Mouse (Mus musculus) kidney, postnatal 4 days (tissue): Measurements from ENCODE around the gene Tmf1.

Experiments used
- DNase-seq, 2 experiments: peaks; one replicate each; pipeline ENCODE4 v3.0.0; 2021; ENCODE audit warnings: mixed read lengths in 2 of 2

Gene Tmf1

DNA sequence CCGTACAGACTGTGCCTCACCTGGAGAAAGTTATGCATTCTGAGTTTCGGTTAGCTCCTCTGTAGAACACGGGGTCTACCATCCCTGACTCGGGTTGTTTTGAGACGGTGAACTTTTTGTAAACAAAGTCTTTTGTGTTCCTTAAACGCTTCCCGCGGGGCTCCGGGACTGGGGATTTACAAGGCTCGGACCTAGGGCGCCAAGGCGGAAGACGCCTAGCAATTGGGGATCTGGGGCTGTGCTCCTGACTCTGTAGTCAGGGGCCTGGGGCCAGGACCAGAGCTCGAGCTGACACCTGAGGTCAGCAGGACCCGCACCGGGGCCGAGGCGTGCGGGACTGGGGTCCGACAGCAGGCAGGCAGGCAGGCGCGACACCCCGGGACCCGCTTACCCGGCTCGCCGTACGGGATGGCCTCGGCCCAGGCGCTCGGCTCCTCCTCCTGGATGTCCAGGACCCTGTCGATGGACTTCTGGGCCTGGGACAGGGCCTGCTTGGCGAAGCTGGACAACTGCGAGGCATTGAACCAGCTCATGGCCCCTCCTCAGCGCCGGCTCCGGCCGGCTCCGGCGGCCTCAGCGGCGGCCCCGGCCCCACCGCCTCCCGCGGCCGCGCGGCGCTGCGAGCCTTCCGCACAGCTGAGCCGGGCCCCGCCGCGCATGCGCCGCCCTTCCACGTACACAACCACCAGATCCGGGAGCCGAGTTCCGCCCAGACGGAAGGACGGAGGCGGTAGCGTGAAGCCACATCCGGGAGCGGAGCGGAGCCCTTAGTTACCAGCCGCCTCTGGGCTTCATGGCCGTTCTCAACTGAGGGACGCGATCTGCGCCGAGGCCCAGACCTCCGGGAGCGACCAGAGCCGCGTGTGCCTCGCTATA lies at the start of gene Tmf1:
Tmf1 (minus strand) TSS at position 632 of the 876 bp plus-strand sequence.
- DNase-seq = peak; percentile 97 to 98

DNA sequence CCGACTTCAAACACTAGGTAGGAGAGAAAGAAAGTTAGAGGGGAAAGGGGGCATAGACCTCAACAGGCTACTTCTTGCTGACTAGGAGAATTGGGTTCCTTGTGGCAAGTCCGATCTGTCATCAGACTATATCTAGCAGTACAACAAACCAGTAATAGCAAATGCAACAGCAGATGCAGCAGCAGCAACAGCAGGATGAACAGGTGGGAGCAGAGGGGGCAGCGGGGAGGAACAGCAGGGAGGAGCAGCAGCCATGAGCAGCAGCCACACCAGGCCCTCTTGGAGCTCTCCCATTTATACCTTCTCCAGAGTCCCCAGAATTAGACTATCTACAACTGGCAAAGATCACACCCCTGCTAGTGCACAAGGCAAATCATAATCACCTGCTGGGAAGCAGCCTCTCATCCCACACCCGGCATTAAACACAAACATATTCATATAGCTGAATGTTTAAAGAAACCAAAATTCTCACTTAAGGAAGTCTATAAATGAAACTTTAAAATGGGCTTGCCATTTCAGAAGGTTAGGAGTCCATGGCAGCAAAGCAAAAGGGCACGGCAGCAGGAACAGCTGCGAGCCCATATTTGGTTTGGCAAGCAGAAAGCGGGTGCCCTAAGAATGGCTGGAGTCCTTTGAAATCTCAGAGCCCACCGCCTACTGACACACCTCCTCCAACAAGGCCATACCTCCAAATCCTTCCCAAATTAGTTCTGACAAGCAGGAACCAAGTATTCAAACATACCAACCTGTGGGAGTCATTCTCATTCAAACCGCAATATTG lies 48.3 kb upstream of the Tmf1 start:
- DNase-seq = no peak

DNA sequence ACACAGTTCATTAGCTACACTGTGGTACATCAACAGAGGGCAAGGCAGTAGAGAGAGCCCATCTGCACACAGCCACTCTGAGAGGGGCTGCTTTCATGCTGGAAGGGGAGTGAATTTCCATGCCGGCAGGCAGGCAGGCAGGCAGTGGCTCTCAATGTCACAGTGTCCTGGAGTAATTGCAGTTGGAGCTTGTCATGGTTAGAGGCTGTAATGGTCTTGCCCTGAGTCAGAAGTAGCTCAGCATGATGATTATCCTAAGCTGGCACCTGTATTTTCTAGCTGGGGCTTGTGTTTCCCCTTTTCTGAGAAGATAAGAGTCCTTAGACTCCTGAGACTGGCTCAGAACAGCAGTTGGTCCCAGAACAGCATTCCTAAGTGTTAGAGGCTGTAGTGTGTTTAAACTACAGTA lies 47.2 kb upstream of the Tmf1 start:
- DNase-seq = no peak

DNA sequence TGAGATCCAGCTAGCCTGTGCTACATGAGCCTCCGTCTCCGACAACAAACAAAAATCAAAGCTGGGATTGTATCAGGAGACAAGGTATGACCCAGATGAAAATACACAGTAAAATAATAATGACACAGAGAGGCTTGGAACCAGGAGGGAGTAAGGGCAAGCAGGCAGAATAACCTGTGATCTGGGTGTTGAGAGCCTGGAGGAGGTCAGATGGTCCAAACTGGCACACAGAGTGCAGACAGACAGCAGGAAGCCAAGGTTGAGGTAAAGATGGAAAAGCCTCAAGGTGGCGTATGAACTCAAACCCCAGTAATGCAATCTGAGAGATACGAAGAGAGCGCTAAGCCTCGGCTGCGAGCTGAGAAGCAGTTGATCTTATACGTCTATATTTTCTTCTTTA lies 45.6 kb upstream of the Tmf1 start:
- no peak for DNase-seq

DNA sequence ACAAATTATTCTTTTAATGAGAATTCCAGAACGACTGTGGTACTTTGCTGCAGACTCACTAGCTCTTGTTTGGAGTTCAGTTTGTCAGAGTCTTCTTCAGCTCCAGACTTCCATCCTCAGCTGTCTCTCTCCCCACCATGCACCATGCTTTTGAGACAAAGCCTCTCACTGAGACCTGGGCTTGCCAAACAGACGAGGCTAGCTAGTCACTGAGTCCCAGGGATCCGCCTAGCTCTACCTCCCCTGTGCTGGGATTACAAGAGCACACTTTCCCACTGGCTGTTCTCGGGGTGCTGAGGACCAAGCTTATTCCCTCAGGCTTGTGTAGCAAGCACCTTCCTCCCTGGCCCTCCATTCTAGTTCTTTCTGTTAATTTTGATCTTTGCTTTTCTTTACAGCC lies 44.6 kb upstream of the Tmf1 start:
- no peak for DNase-seq

DNA sequence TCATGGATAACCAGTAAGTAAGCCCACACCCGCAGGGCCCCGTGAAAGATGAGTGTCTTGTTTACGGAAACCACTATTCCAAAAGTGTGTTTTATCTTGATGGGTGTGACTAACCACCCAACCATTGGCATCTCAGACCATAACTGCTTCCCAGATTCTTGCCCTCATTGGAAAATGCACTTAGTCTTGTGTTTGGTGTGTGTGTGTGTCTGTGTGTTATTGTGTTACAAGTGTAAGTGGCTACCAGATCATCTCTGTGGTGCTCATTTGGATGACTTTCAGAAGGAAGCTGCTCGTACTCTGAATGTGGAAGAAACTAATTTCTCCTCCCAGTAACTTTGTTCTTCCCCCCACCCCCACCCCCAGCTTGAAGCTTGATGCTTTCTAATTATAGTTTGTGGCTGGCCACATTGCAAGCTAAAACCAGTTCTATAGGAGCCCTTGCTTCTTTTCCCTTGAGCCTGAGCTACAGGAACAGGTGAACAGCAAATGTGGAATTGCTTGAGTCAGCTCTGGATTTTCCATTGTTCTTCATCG lies 44.1 kb upstream of the Tmf1 start:
- no peak for DNase-seq

DNA sequence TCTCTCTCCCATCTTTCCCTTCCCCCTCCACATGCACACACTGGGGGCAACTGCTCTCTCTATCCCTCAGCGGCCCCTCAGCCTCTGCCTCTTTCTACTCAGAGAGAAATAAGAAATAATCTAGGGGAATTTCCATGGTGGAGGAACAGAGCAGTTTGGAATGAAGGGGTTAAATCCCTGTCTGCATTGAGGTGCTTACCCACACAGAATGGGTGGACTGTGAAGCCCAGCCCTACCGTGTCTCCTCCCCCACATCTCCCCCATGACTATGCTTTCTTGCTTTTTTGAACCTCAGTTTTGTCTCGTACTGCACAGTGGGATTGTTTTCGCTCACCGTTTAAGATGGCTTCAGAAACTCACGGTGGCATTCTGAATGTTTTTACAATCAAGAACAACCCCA lies 43.4 kb upstream of the Tmf1 start:
- DNase-seq = no peak

DNA sequence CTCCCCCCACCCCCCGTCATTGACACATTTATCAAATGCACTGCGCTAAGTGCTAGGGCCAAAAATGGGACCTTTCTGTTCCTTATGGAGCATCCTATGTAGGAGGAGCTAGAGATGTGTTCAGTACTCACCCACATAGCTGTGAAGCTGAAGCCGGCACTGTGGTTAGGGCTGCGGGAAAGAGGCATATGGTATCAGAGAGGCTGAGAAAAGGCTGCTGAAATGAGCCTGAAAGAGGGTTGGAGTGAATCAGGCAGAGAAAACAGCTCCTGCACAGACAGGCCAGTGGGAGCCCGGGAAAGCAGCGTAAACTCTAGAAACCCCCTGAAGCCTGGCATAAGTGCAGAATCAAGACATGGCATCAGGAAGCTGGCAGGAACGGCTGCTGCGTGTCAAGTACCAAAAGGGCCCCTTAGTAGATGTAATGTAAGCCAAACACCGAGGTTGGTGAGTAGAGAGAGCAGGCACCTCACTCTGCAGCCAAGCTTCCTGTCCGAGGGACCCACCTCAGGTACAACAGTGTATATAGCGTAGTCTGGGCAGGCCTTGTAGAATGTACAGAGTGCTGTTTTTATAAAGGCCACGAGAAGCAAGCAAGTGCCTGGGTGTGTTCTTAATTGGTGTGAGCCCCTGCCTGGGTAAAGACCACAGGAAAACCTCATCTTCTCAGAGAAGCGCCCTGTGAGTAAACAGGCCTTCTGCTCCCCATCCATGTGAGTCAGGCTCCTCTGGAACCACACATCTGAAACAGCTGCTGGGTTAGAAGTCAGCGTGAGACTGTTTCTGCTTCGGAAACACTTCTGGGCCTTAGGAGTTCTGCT lies 42.5 kb upstream of the Tmf1 start:
- DNase-seq = no peak

DNA sequence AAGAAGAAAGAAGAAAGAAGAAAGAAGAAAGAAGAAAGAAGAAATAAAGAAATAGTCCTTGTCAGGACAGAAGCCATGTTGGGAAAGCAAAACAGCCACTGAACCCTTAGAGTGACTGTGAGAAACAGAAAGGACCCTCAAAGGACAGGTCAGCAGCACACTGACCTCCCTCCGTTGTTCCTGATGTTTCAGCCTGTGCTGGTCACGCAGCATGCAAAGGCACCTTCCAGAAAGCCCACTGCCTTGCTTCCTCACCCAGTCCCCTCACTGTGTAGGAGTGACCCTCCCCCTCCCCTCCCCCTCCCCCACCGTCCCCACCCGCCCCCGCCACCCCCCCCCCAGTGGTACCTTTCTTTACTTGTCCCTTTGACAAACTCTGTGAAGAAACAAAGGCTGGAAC lies 41.8 kb upstream of the Tmf1 start:
- no peak for DNase-seq

DNA sequence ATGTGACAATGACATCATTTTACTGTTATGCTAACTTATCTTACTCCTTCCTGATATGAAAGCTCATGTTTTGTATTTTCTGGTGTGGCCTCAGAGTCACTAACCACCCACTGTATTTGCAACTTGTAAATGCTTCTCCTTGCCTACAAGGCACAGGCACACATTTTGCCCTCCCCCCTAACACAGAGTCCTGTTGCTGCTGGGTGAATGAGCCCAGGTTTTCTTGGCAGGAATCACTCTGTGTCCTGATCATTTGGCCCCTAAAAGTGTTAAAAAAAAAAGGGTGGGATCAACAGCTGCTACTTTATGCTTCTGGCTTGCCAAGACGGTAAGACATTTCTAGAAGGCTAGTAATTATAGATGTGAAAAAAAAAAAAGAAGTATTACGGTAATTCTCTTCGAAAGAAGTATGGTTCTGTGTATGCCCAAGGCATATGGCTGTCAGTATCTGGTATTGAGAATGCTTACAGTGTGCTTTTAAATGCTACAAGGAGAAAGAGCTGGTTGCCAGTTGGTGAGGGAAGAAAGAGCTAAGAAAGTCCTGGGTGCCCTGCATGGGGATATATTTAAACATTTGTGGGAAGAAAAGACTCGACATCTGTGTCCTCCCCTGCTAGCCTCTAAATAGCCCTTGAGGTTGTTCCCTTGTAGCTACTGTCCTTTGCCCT lies 37.4 kb upstream of the Tmf1 start:
- no peak for DNase-seq

DNA sequence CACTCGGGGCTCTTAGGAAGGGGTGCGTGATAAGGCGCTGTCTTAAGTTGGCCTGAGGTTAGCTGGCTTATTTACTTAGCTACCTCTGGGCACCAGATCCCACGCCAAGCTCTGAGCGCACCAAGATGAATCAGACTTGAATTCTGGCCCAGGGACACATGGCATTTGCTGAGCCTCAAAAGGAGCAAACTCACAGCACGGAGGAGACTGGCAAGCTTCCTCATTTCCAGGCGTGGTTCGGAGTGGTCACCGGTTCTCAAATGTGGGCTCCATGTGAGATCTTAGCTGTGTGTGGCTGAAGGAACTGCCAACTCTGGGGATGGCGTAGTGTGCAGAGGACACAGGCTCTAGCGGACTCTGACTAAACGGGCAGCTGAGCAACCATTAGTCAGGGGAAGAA lies 33.1 kb upstream of the Tmf1 start:
- DNase-seq = peak in 1 of 2 experiments; percentile 11

DNA sequence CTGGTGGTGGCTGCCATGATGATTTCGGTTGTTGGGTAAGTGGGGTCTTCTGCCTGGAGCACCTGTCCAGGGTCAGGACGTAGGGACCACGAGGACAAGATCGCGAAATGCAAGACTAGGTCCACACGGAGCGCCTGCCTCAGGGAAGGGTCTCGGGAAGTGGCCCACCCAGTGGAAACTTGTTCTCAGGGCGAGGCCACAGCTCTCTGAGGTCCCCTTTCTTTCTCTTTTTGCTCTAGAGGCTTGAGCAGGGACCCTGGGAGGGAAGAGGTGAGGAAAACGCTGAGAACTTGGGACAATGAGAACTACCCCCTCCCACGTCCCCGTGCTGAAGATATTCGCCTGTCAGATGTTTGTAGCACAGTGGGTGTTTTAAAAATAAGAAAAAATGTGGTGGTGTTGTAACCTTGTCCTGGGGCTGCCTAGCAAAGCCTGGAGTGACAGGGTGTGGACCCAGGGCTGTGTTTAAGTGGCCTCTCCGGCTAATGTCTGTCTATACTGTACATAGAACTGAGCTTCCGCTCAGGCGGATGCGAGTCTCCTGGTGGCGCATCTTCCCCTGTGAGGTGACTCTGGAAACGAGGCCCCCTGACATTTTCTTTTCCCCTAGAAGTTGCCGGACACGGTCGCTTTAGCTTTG lies 32.2 kb upstream of the Tmf1 start:
- peak; percentile 31 to 45 for DNase-seq

DNA sequence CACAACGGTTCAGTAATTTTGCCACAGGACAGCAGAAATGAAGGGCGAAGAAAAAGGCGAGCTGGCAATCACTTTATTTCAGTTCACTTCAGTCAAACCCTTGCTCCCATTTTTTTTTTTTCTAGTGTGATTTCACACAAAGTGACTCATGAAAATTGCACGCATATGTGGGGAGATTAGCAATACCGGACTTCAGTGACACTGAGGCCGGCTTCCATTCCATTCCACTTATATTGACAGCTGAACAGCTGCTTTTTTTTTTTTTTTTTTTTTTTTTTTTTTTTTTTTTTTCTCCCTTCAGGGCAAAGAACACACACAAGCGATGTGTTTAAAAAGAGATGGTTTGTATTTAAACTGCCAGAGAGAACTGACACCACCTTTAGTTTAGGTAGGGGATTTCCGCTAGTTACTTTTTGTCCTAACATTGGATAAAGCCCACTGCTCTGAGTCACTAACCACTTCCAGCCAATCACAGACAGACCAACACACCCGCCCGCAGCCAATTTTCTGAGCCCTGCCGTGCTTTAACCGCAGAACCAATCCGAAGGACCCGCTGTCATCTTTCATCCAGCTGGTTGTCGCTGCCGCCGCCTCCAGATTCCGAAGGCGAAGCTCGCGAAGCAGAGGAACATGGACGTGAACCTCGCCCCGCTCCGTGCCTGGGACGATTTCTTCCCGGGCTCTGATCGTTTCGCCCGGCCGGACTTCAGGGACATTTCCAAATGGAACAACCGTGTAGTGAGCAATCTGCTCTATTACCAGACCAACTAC lies 31.5 kb upstream of the Tmf1 start, which contains the start of gene Arl6ip5:
Arl6ip5 (plus strand) TSS at position 499 of the 771 bp plus-strand sequence.
- DNase-seq = peak; percentile 89 to 93

DNA sequence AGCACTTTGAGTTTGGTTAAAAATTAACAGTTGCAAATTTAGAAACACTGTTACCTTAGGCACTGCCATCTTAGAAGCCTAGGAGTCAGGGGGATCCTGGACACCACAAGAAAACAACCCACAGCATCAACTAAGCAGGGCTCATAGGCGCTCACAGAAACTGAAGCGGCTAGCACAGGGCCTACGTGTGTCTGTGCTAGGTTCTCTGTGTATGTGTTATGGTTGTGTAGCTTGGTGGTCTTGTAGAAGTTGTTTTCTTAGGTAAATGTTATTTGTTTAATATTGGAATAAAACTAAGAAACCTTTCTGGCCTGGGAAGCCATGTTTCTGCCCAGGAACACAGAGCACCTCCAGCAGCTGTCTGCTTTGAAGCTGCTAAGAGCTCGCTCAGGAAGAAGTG lies 30.8 kb upstream of the Tmf1 start:
- no peak for DNase-seq

DNA sequence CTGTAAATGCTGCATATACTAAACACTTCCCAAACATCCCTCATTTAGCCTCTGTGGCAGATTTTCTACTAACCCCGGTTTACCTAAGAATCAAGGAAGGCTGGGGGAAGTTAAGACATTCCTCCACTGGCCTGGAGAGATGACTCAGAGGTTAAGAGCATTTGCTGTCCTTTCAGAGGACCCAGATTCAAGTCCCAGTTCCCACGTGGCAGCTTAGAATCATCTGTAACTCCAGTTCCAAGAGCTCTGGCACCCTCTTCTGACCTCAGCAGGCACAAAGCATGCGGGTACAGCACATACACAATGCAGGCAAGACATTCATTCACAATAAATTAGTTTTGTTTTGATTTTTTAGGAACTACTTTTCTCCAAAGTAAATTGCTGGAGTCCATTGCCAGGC lies 30.3 kb upstream of the Tmf1 start:
- DNase-seq = no peak

DNA sequence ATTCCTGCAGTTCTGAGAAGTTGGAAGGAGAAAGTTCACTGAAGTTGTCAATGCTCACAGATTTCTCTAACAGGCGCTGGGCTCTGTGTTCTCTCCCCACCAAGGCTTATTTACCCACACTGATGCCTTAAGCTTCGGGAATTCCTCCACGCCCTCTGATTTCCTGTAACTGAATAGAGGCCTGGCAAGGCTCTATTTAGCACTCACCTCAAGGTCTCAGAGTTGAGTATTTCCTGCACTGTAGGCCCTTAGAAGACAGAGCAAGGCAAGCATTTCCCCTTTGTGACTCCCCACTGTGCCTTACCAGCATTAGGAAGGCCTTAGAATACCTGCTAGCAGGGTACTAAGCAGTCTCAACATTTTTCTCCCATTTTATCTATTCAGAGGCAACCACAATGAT lies 29.5 kb upstream of the Tmf1 start:
- no peak for DNase-seq

DNA sequence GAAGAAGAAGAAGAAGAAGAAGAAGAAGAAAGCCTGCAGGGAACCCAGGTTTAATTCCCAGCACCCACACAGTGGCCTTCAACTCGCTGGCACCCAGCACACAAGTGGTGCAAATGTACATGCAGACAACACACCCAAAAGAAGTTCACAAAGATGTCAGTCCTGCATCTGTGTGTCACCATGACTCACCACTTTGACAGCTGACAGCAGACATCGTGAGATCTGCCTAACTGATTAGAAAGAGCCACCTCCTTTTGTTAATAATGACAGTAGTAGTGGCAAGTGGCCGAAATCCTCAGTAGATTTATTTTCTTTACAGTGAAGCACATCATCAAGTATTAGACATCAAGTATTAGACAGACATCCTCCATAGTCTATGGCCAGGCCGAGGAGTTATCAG lies 28.2 kb upstream of the Tmf1 start:
- no peak for DNase-seq

DNA sequence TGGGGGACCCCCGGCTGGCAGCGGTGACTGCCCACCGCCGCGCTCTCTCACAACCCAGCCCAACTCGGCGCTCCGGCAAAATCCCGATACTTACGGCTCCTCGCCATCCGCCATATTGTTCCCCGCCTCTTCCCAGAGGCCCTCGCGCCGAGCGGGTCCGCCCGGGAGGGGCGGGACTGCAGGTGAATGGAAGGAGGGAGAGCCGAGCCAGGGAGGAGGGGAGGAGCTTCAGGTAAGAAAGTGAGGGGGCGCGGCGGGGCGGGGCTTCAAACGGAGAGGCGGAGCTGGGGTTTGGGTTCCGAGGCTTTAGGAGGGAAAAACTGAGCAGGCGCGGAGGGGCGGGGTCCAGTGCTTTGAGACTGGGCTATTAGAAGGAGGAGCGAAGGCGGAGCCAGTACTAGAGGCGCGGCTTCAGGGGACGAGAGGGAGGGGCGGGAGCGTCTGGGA lies 26.5 kb upstream of the Tmf1 start, which contains the start of gene Uba3:
Uba3 (minus strand) TSS at position 209 of the 447 bp plus-strand sequence.
- DNase-seq = peak; percentile 100

DNA sequence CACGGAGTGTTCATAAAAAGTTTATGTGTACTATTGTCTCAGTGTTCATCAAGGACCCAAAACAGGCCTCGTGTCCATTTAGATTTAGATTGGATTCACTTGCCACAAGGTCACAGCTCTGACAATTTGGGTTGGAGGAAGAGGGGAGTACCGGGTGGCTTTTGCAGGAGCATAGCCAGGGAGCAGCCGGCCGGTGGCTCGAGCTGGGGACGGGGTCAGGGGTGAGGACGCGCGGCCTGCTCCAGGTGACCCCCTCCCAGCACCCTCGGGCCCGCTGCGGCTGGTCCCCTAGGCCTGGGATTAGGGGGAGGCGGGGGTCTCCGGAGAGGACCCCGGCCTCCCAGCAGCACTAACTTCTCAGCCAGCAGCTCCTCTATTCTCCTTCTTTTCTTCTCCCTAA lies 26.0 kb upstream of the Tmf1 start:
- peak; percentile 43 to 60 for DNase-seq

DNA sequence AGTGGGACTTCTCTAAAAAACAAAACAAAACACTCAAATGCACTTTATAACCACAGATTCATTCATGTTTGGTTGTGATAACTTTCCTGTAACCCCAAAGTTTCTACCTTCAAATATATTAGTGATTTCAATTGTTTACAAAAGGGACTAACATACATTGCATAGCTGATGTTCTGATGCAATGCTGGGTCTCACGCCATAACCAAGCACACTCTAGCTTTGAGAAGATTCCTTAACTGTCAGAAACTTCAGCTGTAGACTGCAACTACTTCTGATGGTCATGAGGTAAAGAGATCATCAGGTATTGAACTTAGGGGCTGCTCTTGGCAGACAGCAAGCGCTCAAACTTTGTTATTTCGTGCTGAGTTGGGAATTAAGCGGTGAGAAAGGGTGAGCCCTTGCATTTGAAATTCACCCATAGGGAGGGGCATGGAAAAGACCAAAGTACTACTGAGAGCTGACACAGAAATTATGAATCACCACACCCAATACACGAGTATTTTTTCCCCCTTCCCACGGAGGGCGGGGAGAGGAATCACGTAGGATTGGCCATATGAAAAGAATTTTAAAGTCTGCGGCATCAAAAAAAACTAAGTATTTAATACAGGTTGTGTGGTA lies 25.4 kb upstream of the Tmf1 start:
- no peak for DNase-seq
